Mouse (Mus musculus) testis, postnatal 10 days (tissue): ENCODE measurements at regions not wholly inside any gene's neighbourhood (a gene's known extent, or its start where the extent isn't known, plus 50 kb on each side); places are given as distances from the start of the nearest gene placed in this dataset.

Source experiments
- DNase-seq: peaks from one replicate; pipeline ENCODE4 v3.0.0; 2021; ENCODE audit warnings: low spot score

DNA sequence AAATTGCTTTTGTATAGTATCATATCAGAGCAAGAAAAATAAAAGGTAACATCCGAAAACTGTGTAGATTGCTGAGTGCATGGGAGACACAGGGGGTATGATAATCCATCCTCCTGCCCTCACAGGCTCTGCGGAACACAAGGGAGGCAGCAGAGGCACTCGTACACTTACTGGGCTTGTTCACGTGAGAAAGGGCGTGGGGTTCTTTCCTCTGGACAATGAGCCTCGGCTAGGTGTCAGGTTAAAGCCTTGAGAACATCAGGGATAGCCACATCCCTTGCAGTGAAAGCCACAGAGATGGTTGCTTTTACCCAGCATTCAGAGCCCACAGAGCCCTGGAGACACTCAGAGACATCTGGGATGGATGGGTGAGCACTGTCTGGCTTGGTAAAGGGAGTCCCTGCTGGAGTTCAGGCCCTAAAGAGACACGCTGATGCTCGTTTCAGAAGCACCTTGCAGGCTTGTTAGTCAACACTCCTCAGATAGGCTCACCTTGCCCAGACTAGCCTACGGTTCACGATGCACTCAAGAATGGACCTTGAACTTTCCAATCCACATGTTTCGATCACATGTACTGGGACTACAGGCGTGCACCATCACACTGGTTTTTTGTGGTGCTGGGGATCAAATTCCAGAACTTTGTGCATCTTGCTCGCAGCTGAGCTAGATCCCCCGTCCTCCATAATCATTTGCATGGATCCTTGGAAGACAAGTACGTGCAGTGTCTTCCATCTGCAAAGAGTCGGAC is 83.5 kb upstream of the Spin1 start:
- DNase-seq: no peak

DNA sequence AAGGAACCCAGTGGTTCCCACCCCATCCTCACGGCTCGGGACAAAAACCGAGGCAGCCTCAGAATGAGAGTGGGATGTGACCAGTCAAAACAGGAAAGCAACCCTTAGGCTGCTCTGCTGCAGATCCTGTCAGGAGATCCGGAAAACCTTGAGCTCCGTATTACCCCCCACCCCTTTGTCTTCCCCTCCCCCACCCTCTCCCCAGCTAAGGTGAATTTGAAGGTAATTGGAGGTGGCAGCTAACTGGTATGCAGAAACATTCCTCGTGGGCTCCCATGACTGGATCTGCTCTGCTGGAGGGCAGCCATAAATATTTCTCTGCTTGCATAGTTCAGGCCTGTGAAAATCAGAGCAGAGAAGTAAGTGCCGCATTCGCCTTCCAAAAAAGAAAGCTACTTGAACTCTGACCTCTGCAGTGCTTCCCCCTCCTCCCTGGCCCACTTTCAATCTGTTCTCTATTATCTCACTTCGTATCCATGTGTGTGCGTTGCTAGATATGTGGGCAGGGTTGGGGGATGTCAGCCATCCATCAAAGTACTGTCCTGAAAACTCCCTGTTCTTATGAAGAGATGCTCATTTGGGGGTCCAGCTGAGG is 82.9 kb upstream of the Spin1 start:
- DNase-seq: no peak

DNA sequence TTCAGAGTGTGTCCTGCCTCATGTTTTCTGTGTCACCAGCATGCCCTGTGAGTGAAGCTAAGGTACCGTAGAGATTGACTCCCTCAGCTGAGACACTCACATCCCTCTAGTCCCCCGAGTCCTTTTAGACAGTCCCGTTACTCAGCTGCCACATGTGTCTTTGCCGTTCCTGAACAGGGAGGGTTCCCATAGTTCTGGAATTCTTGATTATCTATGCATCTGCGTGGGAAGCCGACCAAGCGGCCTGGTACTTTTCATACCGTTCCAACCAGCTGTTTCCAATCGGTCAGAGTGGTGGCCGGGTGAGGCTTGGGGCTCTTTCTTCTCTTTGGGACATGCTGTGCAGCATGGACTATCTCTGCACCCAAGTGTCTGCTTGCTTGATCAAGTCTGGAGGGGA is 82.3 kb upstream of the Spin1 start:
- no peak for DNase-seq

DNA sequence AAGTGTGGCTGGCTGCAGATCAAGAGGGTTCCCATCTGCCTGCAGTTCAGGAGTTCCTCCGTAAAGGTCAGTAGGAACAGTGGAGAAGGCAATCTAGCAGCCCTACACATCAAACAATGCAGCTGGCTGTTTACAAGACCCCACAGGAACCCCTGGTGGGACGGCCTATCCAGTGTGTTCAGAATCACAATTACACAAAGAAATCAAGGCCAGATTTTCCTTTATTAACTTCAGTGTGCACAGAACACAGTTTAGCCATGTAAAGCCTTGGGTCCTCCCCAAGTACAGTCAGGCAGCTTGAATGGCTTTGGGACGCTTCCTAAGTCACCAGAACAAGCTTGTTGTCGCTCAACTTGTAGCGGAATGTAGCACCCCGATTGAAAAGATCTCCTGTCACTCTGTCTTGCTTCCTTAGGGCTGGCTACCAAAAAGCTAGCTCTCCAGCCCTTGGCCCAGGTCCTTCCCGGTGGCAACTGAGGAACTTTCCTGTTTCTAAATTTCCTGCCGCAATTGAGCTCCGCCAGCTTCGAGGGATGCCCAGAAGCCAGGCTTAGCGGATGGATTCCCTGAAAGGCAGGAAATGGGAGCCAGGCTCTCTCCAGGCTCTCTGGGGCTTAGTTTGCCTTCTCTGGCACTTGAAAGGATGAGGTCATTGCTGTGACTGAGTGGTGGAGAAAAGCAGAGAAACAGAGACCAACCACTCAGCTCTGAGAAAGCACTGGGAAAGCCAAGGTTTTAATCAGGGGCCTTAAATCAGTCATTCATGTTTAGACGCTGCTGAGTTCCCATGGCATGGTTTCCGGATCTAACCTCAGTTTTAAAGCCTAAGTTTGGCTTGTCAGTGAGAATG is 78.1 kb upstream of the Spin1 start:
- peak; percentile 44 for DNase-seq

DNA sequence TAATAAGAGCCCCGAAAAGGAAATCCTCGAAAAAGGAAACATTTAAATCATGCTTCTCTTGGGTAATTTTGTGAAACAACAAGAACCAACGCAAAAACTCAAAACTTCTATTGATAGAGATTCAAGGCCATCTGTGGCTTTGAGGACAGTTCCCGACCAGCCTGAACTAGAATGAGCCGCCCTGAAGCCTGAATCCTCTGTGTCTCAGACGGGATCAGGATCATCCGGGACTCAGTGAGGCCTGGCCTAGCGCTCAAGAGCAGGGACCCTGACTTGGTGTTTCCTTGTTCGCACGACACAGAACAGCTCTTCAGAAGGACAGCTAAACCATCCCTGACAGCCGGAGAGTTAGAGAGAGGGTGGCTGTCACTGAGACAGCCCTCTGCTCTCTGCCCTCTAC is 77.4 kb upstream of the Spin1 start:
- DNase-seq: peak; percentile 40

DNA sequence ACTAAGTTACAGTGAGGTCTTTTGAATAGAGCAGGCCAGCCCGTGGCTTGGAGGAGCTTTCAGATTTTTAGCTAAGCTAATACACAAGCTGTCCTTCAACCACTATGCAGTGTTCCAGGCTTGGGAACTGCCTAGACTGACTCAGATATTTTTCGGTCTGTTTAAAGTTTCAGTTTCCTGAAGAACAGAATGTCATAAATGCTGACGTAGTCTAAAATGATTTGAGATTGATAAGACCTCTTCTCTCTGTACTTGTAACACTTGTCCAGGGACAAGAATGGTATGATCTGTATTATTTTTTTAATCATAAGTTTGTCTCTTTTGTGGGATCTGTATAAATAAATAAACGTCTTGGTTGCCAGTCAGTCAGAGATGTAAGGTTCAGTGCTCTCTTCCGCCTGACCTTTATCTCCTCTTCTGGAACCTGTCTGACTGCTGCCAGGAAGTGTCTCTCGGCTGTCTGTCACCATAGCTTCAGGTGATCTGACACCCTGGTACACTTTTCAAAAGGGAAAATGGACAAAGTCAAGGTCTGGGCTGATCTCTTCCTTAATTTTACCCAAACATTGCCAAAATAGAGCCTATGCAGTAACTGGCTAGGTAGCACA is 74.3 kb upstream of the Spin1 start:
- no peak for DNase-seq

DNA sequence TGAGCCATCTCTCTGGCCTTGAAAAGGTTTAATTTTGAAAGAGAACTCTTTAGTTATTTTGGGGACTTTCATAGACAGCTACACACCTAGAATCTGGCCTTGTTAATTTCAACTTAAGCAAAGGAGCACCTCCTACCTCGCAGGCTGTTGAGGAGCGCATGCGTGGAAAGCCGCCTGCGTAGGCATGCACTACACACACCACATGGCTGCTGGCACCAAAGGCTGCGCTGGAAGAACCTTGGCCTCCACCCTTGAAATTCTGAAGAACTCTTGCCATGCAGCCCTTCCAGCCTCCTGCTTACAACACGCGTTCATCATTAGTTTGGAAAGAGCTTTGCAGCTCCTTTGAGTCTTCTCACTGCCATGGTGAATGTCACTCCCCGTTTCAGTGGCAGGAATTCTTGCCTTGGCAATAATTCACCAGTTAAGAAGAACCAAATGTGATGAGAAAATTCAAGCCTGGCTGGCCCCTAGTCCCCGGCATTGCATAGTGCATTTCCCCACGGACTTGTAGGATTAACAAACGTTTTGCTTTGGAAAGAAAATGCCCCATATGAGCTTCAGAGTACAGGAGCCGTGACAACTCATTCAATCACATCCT is 62.7 kb upstream of the Spin1 start:
- no peak for DNase-seq

DNA sequence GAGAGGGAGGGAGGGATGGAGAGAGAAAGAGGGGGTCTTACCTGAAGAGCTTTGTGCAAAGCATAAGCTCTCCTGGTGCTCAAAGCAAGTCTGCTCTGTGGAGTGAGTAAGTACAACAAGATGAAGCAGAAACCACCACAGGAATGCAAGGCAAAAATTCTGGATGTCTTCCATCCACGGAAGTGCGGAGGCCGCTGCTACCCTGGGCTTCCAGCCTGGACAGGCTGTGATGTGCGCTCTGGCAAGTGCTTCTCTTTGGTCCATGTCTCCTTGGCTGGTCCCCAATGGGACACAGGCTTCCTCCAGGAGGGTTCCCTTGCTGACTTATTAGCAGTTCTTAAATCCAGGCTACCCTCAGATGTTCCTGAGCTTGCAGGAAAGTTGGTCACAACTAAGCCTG is 61.7 kb upstream of the Spin1 start:
- peak; percentile 41 for DNase-seq

DNA sequence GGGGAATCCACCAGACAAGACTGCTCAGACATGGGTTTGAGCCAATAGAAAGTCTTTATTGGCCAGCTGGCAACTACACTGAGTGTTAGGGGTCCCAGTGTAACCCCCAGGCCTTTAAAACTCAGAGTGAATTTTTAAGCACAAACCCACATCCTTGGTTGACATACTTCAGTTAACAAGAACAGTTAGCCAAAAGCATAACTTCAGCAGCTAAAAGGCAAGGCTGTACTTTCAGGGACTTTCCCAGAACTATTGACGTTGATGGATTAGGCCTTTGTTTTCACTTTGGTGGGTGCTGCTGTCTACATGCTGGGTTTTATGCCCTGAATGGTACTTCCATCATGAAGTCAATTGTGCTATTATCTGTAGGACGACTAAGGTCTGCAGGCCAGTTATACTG is 59.6 kb upstream of the Spin1 start:
- DNase-seq: peak; percentile 2

DNA sequence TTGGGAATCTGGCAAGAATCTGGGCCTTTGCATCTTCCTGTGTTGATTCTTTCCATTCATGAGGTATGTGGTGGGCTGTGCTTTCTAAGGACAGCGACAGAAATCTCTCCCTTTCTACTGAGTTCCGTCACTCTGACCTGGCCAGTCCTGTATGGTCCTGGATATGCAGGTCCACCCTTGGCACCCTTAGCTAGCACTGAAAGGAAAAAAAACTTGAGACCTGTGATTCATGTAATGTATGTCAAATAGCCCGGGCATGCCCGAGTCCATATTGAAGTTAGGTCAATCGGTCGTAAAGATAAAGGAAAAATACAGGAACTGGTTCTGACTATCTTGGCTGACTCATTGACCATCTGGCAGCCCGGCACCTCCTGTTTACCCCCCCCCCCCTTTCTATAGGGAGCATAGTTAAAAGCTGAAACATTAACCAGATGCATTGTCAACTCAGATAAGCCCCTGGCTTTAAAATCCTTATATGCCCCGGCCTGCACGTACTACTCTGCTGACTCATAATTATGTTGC is 57.7 kb upstream of the Spin1 start:
- DNase-seq: peak; percentile 18
